Mouse (Mus musculus): Measurements from ENCODE around the gene Ppp1r14a. TPM values are rescaled to one million over a fixed set of nuclear protein-coding genes. Genes with fewer than 3 reads are reported as not detected.

Ppp1r14a gene
- total and polyA plus RNA-seq, 2 experiments from 2014 or later, result 1.3 to 1.4 TPM

DNA sequence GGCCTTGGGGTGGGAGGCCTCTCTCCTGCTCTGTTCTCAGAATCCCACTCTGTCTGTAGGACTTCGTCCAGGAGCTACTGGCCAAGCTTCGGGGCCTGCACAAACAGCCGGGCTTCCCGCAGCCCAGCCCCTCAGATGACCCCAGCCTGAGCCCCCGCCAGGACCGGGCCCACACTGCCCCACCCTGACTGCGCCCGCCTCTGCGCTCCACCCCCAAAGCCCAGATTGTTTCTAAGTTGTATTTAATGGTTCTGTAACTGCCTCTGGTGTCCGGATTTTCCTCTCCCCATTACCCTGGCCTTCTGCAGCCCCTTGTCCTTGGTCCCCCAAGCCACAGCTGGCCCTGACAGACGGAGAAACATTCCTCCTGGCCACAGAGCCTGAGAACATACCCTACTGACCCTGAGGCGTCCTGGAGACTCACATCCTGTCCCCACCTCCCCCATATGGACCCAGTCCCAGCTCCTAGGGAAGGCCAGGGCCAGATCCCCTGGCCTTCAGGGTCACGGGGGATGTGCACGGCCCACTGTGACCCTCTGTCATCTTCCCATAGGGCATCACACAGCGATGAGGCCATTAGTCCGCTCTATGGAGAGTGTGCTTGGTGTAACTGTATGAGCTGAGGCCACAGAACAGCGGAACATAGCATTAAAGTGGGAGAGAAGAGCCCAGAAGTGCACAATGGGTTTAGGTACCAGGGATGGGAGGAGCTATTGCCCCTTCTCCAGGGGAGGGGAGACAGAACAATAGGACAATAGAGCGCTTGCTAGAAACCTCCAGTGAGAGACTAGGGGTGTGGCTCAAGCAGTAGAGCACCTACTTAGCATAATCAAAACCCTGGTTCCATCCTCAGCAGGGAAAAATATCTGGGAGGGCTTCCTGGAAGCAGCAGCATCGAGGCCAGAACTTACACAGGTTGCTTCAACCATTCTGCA lies 4.3 kb downstream of the Ppp1r14a start:
- no peaks in the 10 kb centered on the region for H3K4me1 ChIP-seq (ENCODE audit: insufficient read depth, low read length)
- H3K36me3 ChIP-seq (ENCODE audit: insufficient read depth, low read length), result no peaks in the 10 kb centered on the region
- H3K4me3 ChIP-seq (ENCODE audit: low read depth, low read length), result no peak overlapping the region
- no peaks in the 10 kb centered on the region for H3K27me3 ChIP-seq (ENCODE audit: insufficient read depth, low read length)
- WGBS, result 30% methylated on average over 18 of the region's 19 CpGs
- H3K9me3 ChIP-seq (ENCODE audit: low read length), result no peaks in the 10 kb centered on the region
- TF ChIP-seq CTCF (IDR thresholded peaks at IDR 0.05), result no peak
- no peak overlapping the region for H3K27ac ChIP-seq (ENCODE audit: low read depth, low read length)
- H3K4me2 ChIP-seq (ENCODE audit: low read depth, low read length, poor library complexity, severe bottlenecking), result no peak overlapping the region
- no peak overlapping the region; the same call in 1 of the 2 replicates for H3K9ac ChIP-seq (replicated peaks; ENCODE audit: low read length, poor library complexity, severe bottlenecking)
- DNase-seq (ENCODE audit: low spot score) (no peak), ATAC-seq (ENCODE audit: low FRiP score) (no peak)

DNA sequence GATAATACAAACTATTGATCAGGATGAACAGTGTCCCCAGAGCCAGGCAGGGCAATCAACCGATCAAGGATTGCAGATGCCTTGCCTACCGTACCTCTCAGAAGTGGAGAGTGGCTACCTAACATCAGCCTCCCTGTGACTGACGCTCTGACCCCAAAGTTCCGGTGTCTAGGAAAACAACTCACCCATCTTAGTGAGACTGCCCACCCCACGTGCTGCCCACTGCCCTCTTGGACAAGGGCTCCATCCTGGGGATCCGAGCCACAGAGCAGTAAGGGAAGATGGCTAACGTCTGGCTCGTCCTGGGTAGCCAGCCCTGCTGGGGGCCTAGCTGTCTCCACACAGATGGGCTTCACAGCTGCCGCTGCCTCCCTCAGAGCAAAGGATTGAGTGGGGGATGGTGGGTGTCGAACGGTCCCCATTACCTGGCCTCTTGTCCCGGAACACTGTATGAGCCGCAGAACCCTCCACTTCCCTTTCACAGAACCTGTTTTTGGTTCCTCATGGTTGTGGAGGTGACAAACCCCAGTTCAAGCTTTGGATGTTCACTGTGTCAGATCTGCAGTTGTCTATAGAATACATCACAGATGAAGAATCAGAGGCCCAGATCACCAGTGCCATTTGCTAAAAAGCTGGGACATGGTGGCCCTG lies 5.1 kb downstream of the Ppp1r14a start:
- no peak for ATAC-seq (ENCODE audit: low FRiP score)
- no peak overlapping the region for H3K4me2 ChIP-seq (ENCODE audit: low read depth, low read length, poor library complexity, severe bottlenecking)

DNA sequence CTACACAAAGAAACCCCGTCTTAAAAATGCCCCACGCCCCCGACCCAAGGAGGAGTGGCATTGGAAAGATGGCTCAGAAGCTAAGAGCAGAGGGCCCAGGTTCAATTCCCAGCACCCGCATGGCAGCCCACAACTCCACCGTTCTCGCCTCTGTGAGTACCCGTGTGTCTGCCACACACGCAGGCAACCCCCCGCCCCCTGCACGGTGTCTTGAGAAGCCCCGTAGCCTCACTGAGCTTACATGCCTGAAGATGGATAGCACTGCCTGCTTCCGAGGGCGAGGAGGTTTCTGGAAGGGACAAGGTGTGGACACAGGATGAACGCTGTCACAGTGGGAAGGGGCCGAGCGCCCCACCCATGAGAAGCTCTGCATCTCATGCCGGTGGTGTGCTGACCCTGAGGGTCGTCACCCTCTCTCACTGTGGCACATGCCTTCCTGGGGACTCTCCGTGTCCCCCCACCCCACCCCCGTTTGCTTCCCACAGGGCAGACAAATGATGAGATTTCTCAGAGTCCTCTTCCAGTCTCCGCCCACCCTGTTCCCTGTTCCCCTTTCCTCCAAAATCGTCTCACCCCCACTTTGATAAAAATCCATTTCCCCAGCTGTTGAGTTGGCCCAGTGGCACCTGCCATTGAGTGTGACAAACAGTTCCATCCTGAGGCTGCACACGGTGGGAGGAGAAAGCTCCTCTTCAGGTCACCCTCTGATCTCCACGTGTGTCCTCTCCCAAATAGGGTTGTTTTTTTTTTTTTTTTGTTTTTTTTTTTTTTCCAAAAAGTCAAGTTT lies 6.9 kb downstream of the Ppp1r14a start:
- H3K4me2 ChIP-seq (ENCODE audit: low read depth, low read length, poor library complexity, severe bottlenecking), result no peak overlapping the region
- TF ChIP-seq CTCF (IDR thresholded peaks at IDR 0.05), result no peak
- no peaks in the 10 kb centered on the region for H3K9me3 ChIP-seq (ENCODE audit: low read length)
- no peaks in the 10 kb centered on the region for H3K36me3 ChIP-seq (ENCODE audit: insufficient read depth, low read length)
- no peak overlapping the region for H3K4me3 ChIP-seq (ENCODE audit: low read depth, low read length)
- no peak overlapping the region for H3K9ac ChIP-seq (replicated peaks; ENCODE audit: low read length, poor library complexity, severe bottlenecking)
- H3K4me1 ChIP-seq (ENCODE audit: insufficient read depth, low read length), result no peaks in the 10 kb centered on the region
- no peak for ATAC-seq (ENCODE audit: low FRiP score)
- no peak for DNase-seq (ENCODE audit: low spot score)
- no peak overlapping the region for H3K27ac ChIP-seq (ENCODE audit: low read depth, low read length)
- 88% methylated on average over 24 of the region's 24 CpGs for WGBS
- H3K27me3 ChIP-seq (ENCODE audit: insufficient read depth, low read length), result no peaks in the 10 kb centered on the region

More for the DNA sequence above, 5.1 kb downstream of the Ppp1r14a start:
- Histone ChIP-seq H3K36me3 (ENCODE audit: insufficient read depth, low read length) (no peaks in the 10 kb centered on the region), H3K9me3 (ENCODE audit: low read length) (no peaks in the 10 kb centered on the region), H3K9ac (replicated peaks; ENCODE audit: low read length, poor library complexity, severe bottlenecking) (no peak overlapping the region), H3K4me3 (ENCODE audit: low read depth, low read length) (no peak overlapping the region), H3K27me3 (ENCODE audit: insufficient read depth, low read length) (no peaks in the 10 kb centered on the region), H3K4me1 (ENCODE audit: insufficient read depth, low read length) (no peaks in the 10 kb centered on the region), H3K27ac (ENCODE audit: low read depth, low read length) (no peak overlapping the region)
- WGBS, result 65% methylated on average over 13 of the region's 13 CpGs
- DNase-seq (ENCODE audit: low spot score), result no peak
- no peak for TF ChIP-seq CTCF (IDR thresholded peaks at IDR 0.05)

DNA sequence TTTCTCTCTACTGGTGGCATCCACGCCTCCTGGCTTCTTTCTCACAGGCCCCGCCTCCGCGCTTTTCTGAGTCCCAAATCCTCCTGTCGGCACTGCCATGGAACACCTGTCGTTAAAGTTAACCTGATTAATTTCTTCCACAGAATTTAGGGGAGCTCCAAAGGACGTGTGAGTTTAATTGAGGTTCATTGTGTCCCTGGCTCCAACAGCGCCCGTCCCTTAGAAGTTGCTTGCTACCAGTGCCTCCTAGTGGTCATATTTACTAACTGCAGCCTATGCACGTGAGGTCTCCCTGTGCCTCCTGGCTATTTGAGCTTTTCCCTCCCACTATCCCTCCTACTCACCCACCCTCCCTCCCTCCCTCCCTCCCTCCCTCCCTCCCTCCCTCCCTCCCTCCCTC lies 7.9 kb downstream of the Ppp1r14a start:
- no peak overlapping the region for H3K4me2 ChIP-seq (ENCODE audit: low read depth, low read length, poor library complexity, severe bottlenecking)
- ATAC-seq (ENCODE audit: low FRiP score), result no peak
- H3K9ac ChIP-seq (replicated peaks; ENCODE audit: low read length, poor library complexity, severe bottlenecking), result no peak overlapping the region
- H3K27ac ChIP-seq (ENCODE audit: low read depth, low read length), result no peak overlapping the region
- no peaks in the 10 kb centered on the region for H3K27me3 ChIP-seq (ENCODE audit: insufficient read depth, low read length)
- WGBS, result 13% methylated on average over 10 of the region's 10 CpGs
- no peak overlapping the region for H3K4me3 ChIP-seq (ENCODE audit: low read depth, low read length)
- H3K9me3 ChIP-seq (ENCODE audit: low read length), result no peaks in the 10 kb centered on the region
- TF ChIP-seq CTCF (IDR thresholded peaks at IDR 0.05), result peak; percentile 86
- DNase-seq (ENCODE audit: low spot score), result peak; percentile 79
- H3K4me1 ChIP-seq (ENCODE audit: insufficient read depth, low read length), result no peaks in the 10 kb centered on the region
- H3K36me3 ChIP-seq (ENCODE audit: insufficient read depth, low read length), result no peaks in the 10 kb centered on the region

DNA sequence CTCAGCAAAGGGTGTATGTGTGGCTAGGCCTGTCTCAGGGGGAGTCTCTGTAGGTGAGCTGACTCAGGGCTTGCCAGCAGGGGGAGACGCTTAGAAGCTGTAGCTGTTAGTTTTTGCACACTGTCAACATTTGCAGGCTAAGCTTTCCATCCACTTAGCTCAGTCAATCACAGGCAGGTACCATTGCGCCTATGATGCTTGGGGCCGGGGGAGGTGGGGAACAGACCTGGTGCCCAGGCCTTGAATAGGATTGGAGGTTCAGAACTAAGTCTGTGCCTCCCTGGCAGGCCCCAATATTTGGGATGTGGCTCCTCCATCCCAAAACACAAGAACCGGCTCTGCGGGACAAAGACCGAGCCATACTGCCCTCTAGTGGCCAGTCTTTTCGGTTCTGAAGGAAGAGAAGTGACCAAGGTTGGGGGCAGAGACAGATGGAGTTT lies 12.0 kb downstream of the Ppp1r14a start:
- WGBS, result 3% methylated on average over 7 of the region's 7 CpGs
- Histone ChIP-seq H3K27me3 (ENCODE audit: insufficient read depth, low read length) (no peaks in the 10 kb centered on the region), H3K9me3 (ENCODE audit: low read length) (no peaks in the 10 kb centered on the region), H3K27ac (ENCODE audit: low read depth, low read length) (peak overlapping the region; percentile 55; the same call in 1 of the 2 replicates), H3K36me3 (ENCODE audit: insufficient read depth, low read length) (no peaks in the 10 kb centered on the region), H3K4me2 (ENCODE audit: low read depth, low read length, poor library complexity, severe bottlenecking) (peak overlapping the region; percentile 30), H3K4me1 (ENCODE audit: insufficient read depth, low read length) (no peaks in the 10 kb centered on the region), H3K9ac (replicated peaks; ENCODE audit: low read length, poor library complexity, severe bottlenecking) (no peak overlapping the region), H3K4me3 (ENCODE audit: low read depth, low read length) (no peak overlapping the region)
- peak; percentile 76 for DNase-seq (ENCODE audit: low spot score)
- ATAC-seq (ENCODE audit: low FRiP score), result no peak
- TF ChIP-seq CTCF (IDR thresholded peaks at IDR 0.05), result peak; percentile 80
